Mouse (Mus musculus) neural tube, embryonic 12.5 days (tissue): ENCODE results near the gene 1700102P08Rik. TPM values are rescaled to one million over a fixed set of nuclear protein-coding genes. Genes with fewer than 3 reads are reported as not detected.

ENCODE experiments used
- ATAC-seq: fragments of 200-750 bp; cut with Nextera tagmentation; 2 replicates; pipeline ENCODE4 v1.8.0; 2017; ENCODE audit warnings: low read depth, mild to moderate bottlenecking, moderate TSS enrichment, moderate library complexity; ENCODE audit not compliant: low FRiP score
- H3K27ac ChIP-seq: fragments of 300-500 bp; sonication (generic); 2 replicates; pipeline ENCODE4 v1.5.1; 2016
- H3K27me3 ChIP-seq: fragments of 300-500 bp; sonication (generic); replicated peaks from 2 replicates; pipeline ENCODE4 v1.6.1; 2016; ENCODE audit warnings: mild to moderate bottlenecking
- H3K36me3 ChIP-seq: fragments of 300-500 bp; sonication (generic); 2 replicates; pipeline ENCODE4 v1.6.1; 2016; ENCODE audit warnings: mild to moderate bottlenecking
- H3K4me1 ChIP-seq: fragments of 300-500 bp; sonication (generic); 2 replicates; pipeline ENCODE4 v1.6.1; 2016
- H3K4me2 ChIP-seq: fragments of 300-500 bp; sonication (generic); replicated peaks from 2 replicates; pipeline ENCODE4 v1.6.1; 2016; ENCODE audit warnings: mild to moderate bottlenecking
- H3K4me3 ChIP-seq: fragments of 300-500 bp; sonication (generic); 2 replicates; pipeline ENCODE4 v1.5.1; 2016
- H3K9ac ChIP-seq: fragments of 300-500 bp; sonication (generic); 2 replicates; pipeline ENCODE4 v1.6.1; 2016; ENCODE audit warnings: mild to moderate bottlenecking
- H3K9me3 ChIP-seq: fragments of 300-500 bp; sonication (generic); 2 replicates; pipeline ENCODE4 v1.6.1; 2016; ENCODE audit warnings: mild to moderate bottlenecking
- WGBS: fragments of 180-500 bp; shearing (Covaris S2); methylation state at CpG from one replicate; pipeline ENCODE4 v1.1.7; 2016; 5-methylcytosine and 5-hydroxymethylcytosine counted together
- polyA plus RNA-seq: library from polyadenylated mRNA; unstranded; fragments of >200 nt; fragmentation: Nextera tagmentation; extraction: Ambion mirVana; gene quantifications from 2 replicates; pipeline ENCODE4 v1.2.1, GENCODE M21; 2016

1700102P08Rik gene
- polyA plus RNA-seq, 1 experiment from 2014 or later: 1.7 TPM

DNA sequence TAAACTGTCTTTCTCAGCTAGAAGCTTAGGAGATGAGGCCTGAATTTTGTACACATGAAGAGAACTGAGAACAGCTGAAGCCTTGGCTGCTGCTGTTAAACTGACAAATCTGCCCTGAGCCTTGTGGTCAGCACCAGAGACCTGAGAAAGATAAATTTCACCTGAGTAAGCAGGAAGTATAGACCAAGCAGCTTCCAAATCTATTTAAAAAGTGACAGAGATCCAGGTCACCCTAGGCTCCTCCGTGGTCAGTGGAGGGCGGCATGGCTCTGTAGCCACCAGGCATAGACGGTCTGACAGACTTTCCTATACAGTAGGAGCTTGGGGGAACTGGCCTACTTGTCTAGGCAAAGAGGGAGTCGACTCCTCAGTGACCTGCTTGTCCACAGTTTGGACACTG is 5.8 kb upstream of the 1700102P08Rik start:
- no peak overlapping the region for H3K4me2 ChIP-seq
- peaks cover 86% of the 10 kb centered on the region for H3K36me3 ChIP-seq
- H3K9me3 ChIP-seq: no peaks in the 10 kb centered on the region
- H3K4me3 ChIP-seq: no peak overlapping the region
- no peaks in the 10 kb centered on the region for H3K4me1 ChIP-seq
- H3K27me3 ChIP-seq: no peaks in the 10 kb centered on the region
- WGBS: 92% methylated on average over 4 of the region's 4 CpGs
- no peak overlapping the region for H3K27ac ChIP-seq
- H3K9ac ChIP-seq: no peak overlapping the region
- no peak for ATAC-seq

DNA sequence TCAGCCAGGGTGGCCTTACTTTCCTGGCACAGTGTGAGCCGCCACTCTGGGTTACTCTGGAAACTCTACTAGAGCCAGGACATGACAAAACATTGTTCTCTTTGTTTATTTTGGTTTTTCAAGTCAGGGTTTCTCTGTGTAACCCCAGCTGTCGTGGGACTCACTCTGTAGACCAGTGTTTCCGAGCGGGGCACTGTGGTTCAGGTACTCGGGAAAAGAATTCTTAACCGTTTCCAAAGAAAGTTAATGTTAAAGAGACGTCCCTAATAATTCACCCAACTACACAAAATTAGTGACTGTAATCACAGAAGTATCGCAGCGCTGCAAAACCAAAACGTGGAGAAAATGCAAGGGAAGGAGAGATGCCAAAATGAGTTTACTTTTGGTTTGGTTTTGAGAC is 4.0 kb upstream of the 1700102P08Rik start:
- Histone ChIP-seq H3K4me3 (no peak overlapping the region), H3K27me3 (no peaks in the 10 kb centered on the region), H3K4me1 (no peaks in the 10 kb centered on the region), H3K9ac (no peak overlapping the region), H3K9me3 (no peaks in the 10 kb centered on the region), H3K36me3 (peaks cover 88% of the 10 kb centered on the region), H3K4me2 (no peak overlapping the region), H3K27ac (no peak overlapping the region)
- no peak for ATAC-seq
- WGBS: 90% methylated on average over 10 of the region's 10 CpGs

DNA sequence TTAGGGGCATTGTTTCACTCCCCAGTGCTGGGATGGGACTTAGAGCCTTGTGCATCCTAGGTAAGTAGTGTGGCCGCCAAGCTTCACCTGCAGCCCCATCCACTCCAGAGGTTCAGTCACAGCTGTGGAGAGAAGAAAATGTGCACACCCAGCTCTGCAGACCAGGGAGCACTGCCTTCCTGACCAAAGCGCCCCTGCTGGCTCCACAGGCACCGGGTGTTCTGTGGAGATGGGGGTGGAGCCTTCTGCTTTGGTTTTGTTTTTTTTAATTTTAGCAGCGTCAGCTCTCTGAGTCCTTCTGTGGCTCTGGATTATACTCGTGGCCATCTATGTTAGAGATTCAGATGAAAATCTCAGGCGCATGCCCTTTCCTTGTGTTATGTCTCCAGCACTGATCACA is 3.4 kb upstream of the 1700102P08Rik start:
- Histone ChIP-seq H3K36me3 (peaks cover 88% of the 10 kb centered on the region), H3K9ac (no peak overlapping the region), H3K4me2 (no peak overlapping the region), H3K27ac (no peak overlapping the region), H3K9me3 (no peaks in the 10 kb centered on the region), H3K4me1 (no peaks in the 10 kb centered on the region), H3K27me3 (no peaks in the 10 kb centered on the region), H3K4me3 (no peak overlapping the region)
- ATAC-seq: no peak
- WGBS: 89% methylated on average over 6 of the region's 6 CpGs

DNA sequence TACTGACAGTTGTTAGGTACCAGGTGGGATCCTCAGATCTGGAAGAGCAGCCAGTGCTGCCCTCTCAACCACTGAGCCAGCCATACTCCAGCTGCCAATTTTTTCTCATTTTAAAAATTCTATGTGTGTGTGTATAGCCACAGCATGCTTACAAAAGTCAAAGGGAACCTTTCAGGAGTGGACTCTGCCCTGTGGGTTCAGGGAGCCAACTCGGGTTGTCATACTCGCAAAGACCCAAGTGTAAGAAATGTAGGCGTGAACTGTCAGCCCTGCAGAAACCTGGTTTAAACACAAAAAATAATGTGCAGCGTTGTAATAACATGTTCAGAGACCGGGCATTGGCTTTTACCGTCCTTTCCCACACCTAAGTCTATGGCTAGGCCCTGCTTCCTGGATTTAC is 1.6 kb downstream of the 1700102P08Rik start:
- ATAC-seq: no peak
- no peak overlapping the region for H3K4me3 ChIP-seq

DNA sequence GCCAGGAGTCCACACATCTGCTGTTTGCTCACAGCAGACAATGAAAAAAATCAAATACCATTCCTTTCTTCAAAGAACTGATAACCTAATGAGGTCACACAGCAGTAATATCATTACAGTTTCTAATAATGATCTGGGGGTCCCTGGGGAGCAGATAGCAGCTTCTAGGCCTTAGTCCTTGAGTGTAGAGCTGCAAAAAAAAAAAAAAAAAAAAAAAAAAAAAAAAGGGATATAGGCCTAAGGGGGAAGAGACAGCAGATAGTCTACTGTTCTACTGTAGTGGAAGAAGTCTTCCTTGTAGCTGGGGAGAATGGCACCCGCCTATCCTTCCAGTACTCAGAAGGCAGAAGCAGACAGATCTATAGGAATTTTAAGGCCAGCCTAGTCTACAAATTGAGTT is 2.8 kb downstream of the 1700102P08Rik start:
- Histone ChIP-seq H3K4me3 (no peak overlapping the region), H3K36me3 (peaks cover 38% of the 10 kb centered on the region), H3K4me2 (no peak overlapping the region), H3K27me3 (no peaks in the 10 kb centered on the region), H3K9ac (no peak overlapping the region), H3K9me3 (no peaks in the 10 kb centered on the region), H3K4me1 (no peaks in the 10 kb centered on the region), H3K27ac (no peak overlapping the region)
- no peak for ATAC-seq
- 91% methylated on average over 1 of the region's 1 CpGs for WGBS

More for the DNA sequence above, 1.6 kb downstream of the 1700102P08Rik start:
- Histone ChIP-seq H3K9ac (no peak overlapping the region), H3K36me3 (peaks cover 48% of the 10 kb centered on the region), H3K9me3 (no peaks in the 10 kb centered on the region), H3K4me1 (no peaks in the 10 kb centered on the region), H3K27me3 (no peaks in the 10 kb centered on the region), H3K4me2 (no peak overlapping the region), H3K27ac (no peak overlapping the region)
- 95% methylated on average over 6 of the region's 6 CpGs for WGBS

DNA sequence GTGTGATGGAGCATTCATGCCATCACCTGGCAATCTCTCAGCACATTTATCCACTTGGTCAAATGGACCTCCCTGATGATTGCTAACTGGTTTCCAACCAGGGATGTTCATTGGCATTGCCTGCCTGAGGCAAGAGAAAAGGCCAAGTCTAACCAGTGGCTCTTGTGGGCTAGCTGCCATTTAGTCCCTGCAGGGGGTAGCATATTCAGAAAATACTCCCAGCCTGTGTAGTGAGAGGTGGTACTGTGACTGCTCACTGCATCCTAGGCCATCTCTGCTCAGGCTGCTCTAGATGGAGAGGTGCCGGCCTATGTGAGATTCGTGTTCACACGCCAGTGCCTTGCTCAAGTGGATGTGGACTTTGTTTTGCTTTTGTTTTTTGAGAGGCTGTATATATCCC is 5.7 kb downstream of the 1700102P08Rik start:
- no peak for ATAC-seq

DNA sequence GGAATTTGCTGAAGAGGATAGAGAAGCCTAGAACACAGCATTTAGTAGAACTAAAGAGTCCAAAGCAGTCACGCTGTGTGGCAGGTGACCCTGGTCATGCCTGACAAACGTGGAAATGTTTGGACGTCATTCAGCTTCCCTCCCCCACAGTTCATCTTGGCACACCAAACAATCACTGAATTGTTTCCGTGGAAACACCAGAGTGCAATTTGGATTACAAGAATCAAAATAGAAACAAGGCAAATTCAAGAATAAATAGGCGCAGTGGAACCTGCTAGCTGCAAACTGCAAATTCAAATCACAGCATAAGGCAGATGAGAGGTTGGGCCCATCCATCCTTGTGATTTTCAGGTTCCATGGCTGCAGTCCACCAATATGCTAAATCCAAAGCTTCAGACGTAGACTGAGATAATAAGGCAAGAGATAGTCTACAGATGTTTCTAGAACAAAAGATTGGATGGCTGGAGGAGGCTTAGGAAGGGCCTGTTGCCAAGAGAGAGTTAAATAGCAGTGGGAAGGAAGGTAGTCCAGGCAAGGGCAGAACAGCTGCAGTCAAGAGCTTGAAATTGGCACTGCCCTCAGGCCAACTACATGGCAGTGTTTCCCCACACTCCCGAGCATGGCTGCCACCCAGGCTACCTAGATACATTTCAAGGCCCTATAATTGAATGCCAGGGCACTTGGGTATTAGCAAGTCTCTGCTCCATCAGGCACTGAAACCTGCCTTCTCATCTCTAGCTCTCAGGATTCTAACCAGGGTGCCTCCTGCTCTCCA is 8.8 kb downstream of the 1700102P08Rik start:
- Histone ChIP-seq H3K36me3 (no peaks in the 10 kb centered on the region), H3K4me3 (no peak overlapping the region), H3K9ac (no peak overlapping the region), H3K9me3 (no peaks in the 10 kb centered on the region), H3K27me3 (no peaks in the 10 kb centered on the region), H3K4me1 (no peaks in the 10 kb centered on the region; the same call in 1 of the 2 replicates), H3K27ac (no peak overlapping the region), H3K4me2 (no peak overlapping the region)
- 57% methylated on average over 7 of the region's 7 CpGs for WGBS
- no peak for ATAC-seq

More for the DNA sequence above, 5.7 kb downstream of the 1700102P08Rik start:
- 95% methylated on average over 3 of the region's 3 CpGs for WGBS
- no peak overlapping the region for H3K27ac ChIP-seq
- no peak overlapping the region for H3K4me3 ChIP-seq
- H3K36me3 ChIP-seq: peaks cover 10% of the 10 kb centered on the region
- no peaks in the 10 kb centered on the region; the same call in 1 of the 2 replicates for H3K4me1 ChIP-seq
- H3K9me3 ChIP-seq: no peaks in the 10 kb centered on the region
- no peak overlapping the region for H3K4me2 ChIP-seq
- H3K27me3 ChIP-seq: no peaks in the 10 kb centered on the region
- H3K9ac ChIP-seq: no peak overlapping the region

DNA sequence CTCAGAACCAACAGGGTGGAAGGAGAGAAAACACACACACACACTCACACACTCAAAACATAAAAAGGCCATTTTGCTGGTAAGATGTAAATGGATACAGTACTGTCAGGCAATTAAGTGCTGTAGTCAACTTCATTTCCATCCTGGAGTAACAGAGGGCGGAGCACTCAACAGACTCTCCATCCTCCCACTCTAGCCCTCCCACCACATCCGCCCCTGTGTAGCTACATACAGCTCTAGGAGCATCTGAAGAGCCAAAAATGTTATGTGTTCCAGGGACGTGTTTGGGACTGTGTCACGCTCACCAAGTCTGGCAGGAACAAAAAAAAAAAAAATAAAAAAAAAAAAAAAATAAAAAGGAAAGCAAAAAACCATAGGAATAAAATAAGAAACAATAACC is 10.5 kb downstream of the 1700102P08Rik start:
- H3K36me3 ChIP-seq: no peaks in the 10 kb centered on the region
- no peak overlapping the region for H3K27ac ChIP-seq
- no peaks in the 10 kb centered on the region for H3K9me3 ChIP-seq
- H3K4me1 ChIP-seq: no peaks in the 10 kb centered on the region; the same call in 1 of the 2 replicates
- 83% methylated on average over 4 of the region's 4 CpGs for WGBS
- no peak overlapping the region for H3K4me2 ChIP-seq
- no peak for ATAC-seq
- H3K27me3 ChIP-seq: no peaks in the 10 kb centered on the region
- no peak overlapping the region for H3K9ac ChIP-seq
- no peak overlapping the region for H3K4me3 ChIP-seq

DNA sequence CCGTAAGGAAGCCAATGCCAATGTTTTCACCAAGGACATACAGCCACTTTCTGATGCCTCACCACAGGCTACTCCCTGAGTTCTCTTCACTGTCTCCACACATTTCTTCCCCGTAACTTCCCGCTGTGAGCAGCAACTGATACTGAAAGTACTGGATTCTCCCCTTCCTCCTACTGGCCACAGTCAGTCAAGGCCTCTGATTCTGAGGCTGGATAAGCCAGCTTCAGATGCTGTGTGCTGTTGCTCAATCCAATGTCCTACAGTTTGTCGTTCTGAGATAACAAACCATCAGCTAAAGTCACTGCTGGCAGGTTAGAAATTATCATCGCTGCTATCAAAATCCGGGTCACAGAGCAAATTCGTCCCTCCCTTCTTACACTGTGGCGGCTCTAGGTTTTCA is 11.8 kb downstream of the 1700102P08Rik start:
- ATAC-seq: no peak
- H3K27me3 ChIP-seq: no peaks in the 10 kb centered on the region
- H3K9me3 ChIP-seq: no peaks in the 10 kb centered on the region
- no peak overlapping the region for H3K27ac ChIP-seq
- H3K4me1 ChIP-seq: no peaks in the 10 kb centered on the region; the same call in 1 of the 2 replicates
- 88% methylated on average over 8 of the region's 8 CpGs for WGBS
- H3K4me2 ChIP-seq: no peak overlapping the region
- no peak overlapping the region; the same call in 1 of the 2 replicates for H3K4me3 ChIP-seq
- no peaks in the 10 kb centered on the region for H3K36me3 ChIP-seq
- no peak overlapping the region for H3K9ac ChIP-seq

DNA sequence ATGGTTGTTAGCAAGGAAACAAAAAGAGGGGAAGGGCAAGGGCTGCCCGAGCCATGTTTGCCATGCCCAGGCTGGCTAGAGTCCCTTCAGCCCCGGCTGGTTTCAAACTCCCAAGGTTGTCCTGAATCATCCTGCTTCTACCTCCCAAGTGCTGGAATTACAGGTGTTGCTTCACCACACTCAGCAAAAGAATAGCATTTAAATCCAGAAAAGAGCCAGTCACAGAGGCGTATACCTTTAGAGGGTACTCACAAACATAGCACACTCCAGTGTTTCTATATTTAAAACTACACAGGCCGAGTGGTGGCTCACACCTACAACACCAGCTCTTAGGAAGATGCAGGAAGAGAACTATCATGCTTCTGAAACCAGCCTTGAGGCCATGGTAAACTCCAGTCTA is 16.9 kb downstream of the 1700102P08Rik start:
- H3K4me1 ChIP-seq: no peaks in the 10 kb centered on the region
- no peak for ATAC-seq
- no peak overlapping the region for H3K9ac ChIP-seq
- no peak overlapping the region for H3K4me2 ChIP-seq
- H3K9me3 ChIP-seq: no peaks in the 10 kb centered on the region
- H3K36me3 ChIP-seq: no peaks in the 10 kb centered on the region
- H3K27ac ChIP-seq: no peak overlapping the region
- no peaks in the 10 kb centered on the region for H3K27me3 ChIP-seq
- 90% methylated on average over 4 of the region's 4 CpGs for WGBS
- no peak overlapping the region for H3K4me3 ChIP-seq

DNA sequence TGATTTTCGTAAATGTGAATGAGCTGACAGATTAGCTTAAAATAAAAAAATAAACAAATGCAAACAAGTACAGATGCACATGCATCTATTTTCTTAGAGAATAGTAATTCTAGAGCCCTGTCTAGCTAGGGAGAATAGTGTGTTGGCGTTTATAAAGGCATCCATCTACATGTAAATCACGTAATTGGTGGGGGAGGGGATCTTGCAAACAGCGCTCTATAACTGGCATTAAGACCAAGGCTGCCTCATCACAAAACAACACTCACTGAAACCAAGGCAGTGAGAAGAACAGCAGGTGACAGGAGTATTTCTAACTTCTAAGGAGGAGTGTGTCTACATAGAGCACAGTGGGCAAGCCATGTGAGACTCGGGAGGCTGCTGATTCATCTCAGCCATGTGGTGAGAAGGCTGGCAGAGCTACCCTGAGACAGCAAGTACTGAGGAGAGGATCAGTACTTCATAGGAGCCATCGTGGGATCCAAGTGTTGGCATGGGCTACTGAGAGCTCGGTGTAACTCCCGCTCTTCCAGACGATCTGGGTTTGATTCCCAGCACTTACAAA is 18.9 kb downstream of the 1700102P08Rik start:
- ATAC-seq: no peak
- 74% methylated on average over 9 of the region's 9 CpGs for WGBS
- Histone ChIP-seq H3K27ac (no peak overlapping the region), H3K4me3 (no peak overlapping the region), H3K4me1 (no peaks in the 10 kb centered on the region), H3K4me2 (no peak overlapping the region), H3K9me3 (no peaks in the 10 kb centered on the region), H3K27me3 (no peaks in the 10 kb centered on the region), H3K36me3 (no peaks in the 10 kb centered on the region), H3K9ac (no peak overlapping the region)

DNA sequence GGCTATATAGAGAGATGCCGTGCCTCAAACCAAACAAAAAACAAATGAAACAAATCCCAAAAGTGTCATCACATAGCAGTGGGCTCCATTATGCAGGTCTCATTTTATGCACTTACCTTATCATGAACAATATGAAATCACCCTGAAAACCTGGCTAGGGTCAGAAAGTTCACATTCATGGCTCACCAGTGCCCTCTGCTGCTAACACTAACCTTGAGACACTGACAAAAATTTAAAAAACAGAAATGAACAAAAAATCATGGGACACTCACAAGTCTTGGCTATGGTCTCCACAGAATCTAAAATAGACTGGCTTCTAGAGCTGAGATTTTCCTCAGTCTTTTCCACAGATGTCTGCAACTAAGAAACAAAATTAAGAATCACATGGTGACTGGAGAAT is 19.6 kb downstream of the 1700102P08Rik start:
- WGBS: 73% methylated on average over 1 of the region's 1 CpGs
- H3K9me3 ChIP-seq: no peaks in the 10 kb centered on the region
- H3K27me3 ChIP-seq: no peaks in the 10 kb centered on the region
- H3K9ac ChIP-seq: no peak overlapping the region
- no peak overlapping the region for H3K4me2 ChIP-seq
- no peaks in the 10 kb centered on the region for H3K36me3 ChIP-seq
- H3K27ac ChIP-seq: no peak overlapping the region
- H3K4me3 ChIP-seq: no peak overlapping the region
- ATAC-seq: no peak
- H3K4me1 ChIP-seq: no peaks in the 10 kb centered on the region

DNA sequence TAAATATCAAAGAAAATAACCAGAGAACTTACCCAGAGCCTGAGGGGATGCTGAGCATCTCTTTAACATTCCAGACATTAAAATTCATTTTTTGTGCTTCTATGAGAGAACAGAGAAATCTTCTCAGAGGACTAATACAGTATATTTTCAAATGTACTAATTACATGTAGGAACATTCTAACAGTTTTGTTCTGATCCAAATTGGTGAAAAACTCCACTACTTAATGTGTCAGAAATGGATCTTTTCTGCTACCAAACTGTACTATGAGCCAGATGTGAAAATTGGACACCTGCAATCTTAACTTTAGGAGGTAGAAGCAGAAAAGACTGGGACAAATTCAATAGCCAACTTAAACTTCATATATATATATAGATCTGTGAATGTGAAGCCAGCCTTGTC is 35.8 kb downstream of the 1700102P08Rik start, which contains the start of gene Ccdc36:
TSS of gene Ccdc36 (minus strand) at position 101 of the 400 bp plus-strand sequence.
- Histone ChIP-seq H3K4me2 (no peak within 1 kb of the TSS), H3K36me3 (no peaks in the 10 kb centered on the region)
- no peak for ATAC-seq

More for the DNA sequence above, 35.8 kb downstream of the 1700102P08Rik start, which contains the start of gene Ccdc36:
- no peak within 1 kb of the TSS for H3K4me3 ChIP-seq
- no peaks in the 10 kb centered on the region for H3K4me1 ChIP-seq
- H3K27ac ChIP-seq: no peak within 1 kb of the TSS
- H3K9ac ChIP-seq: no peak within 1 kb of the TSS
- no peaks in the 10 kb centered on the region for H3K9me3 ChIP-seq
- H3K27me3 ChIP-seq: no peaks in the 10 kb centered on the region
